In the genomic region with DNA sequence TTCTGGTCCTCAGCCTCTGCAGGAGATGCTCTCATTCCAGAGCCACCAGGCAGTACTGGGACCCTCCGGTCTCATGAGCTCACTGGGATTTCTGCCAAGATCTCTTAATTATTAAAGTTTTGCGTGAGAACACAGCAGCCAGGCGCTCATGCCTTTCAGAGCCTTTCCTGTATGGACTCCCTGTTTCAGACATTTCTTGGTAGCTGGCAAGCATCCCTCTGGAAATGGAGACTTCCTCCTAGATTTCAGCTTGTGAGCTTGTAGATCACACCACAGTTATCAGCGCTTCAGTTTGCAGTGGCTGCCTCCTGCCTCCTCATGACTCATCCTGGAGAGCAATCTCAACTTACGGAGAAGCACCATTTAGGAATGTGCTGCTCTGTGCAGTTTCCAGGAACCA, we compare ENCODE assay signal across 7 mouse cellular contexts. TPM values are rescaled to one million over a fixed set of nuclear protein-coding genes. Genes with fewer than 3 reads are reported as not detected.
DNase-seq lines count a peak whose midpoint lies in the region; ATAC-seq and TF ChIP-seq lines count a peak whose summit lies in the region.

No protein-coding gene starts in this region.

- DNase-seq in retina, postnatal 1 day = peak; percentile 4
- DNase-seq in retina, embryonic 14.5 days (ENCODE audit: low spot score) = no peak
- peak; percentile 40 for DNase-seq in gastrocnemius, adult 2 months
- DNase-seq in kidney, adult 9 months = peak; percentile 49
- DNase-seq in lung, embryonic 14.5 days = peak; percentile 85
- no peak for DNase-seq in thymus, postnatal 25 days
- no peak for DNase-seq in spleen, postnatal 36 days (ENCODE audit: low spot score in 2 of 2)

- no peaks in the 10 kb centered on the region for H3K27me3 ChIP-seq in lung, embryonic 14.5 days (ENCODE audit: insufficient read depth, low read length)

- H3K4me2 ChIP-seq in lung, embryonic 14.5 days = no peak overlapping the region

- peak; percentile 74; the same call in 1 of the 2 replicates for ATAC-seq in lung, embryonic 14.5 days (ENCODE audit: insufficient read depth)

- intact Hi-C loops in gastrocnemius, adult 2 months (cut with DNase I) = no loop called here

- H3K9ac ChIP-seq in lung, embryonic 14.5 days = no peak overlapping the region

- WGBS in lung, embryonic 14.5 days = 28% methylated on average over 5 of the region's 5 CpGs

- H3K4me1 ChIP-seq in lung, embryonic 14.5 days (ENCODE audit: insufficient read depth) = 0 out of 2 replicates have a peak, but pooled peaks cover 2% of the 10 kb centered on the region

- no peak overlapping the region for H3K4me3 ChIP-seq in gastrocnemius, adult 2 months
- H3K4me3 ChIP-seq in lung, embryonic 14.5 days (ENCODE audit: low read depth, low read length) = no peak overlapping the region

- no peak for TF ChIP-seq CTCF in gastrocnemius, adult 2 months (IDR thresholded peaks at IDR 0.05)
- TF ChIP-seq CTCF in lung, embryonic 14.5 days (IDR thresholded peaks at IDR 0.05; ENCODE audit: low read depth) = no peak

- no peaks in the 10 kb centered on the region for H3K9me3 ChIP-seq in lung, embryonic 14.5 days (ENCODE audit: low read depth, low read length)

- H3K36me3 ChIP-seq in lung, embryonic 14.5 days (ENCODE audit: insufficient read depth) = no peaks in the 10 kb centered on the region

- H3K27ac ChIP-seq in gastrocnemius, adult 2 months = no peak overlapping the region
- H3K27ac ChIP-seq in lung, embryonic 14.5 days (ENCODE audit: low read depth) = no peak overlapping the region

RNA-seq across cellular contexts. Expression of a gene that starts 53.0 kb away (rescaled TPM):
- 1 to 10 TPM; 3.0 to 3.4 TPM for total RNA-seq in gastrocnemius, adult 2 months (2021)
- 8.3 and 9.5 TPM in 2 replicates for polyA plus RNA-seq in lung, embryonic 14.5 days (2014; fragmentation: Nextera tagmentation; extraction: Ambion mirVana)

Comparison
In these comparisons a context has a peak if more than half of its experiments do, and no peak if none do; other contexts are left out.
1. DNase-seq: peak in retina, postnatal 1 day (single experiment), gastrocnemius, adult 2 months (single experiment), kidney, adult 9 months (single experiment) and lung, embryonic 14.5 days (single experiment); none in retina, embryonic 14.5 days (single experiment), thymus, postnatal 25 days (single experiment) and spleen, postnatal 36 days (0 of 2).